Comparison of ENCODE assay signal across 1 mouse cellular context in the genomic region with DNA sequence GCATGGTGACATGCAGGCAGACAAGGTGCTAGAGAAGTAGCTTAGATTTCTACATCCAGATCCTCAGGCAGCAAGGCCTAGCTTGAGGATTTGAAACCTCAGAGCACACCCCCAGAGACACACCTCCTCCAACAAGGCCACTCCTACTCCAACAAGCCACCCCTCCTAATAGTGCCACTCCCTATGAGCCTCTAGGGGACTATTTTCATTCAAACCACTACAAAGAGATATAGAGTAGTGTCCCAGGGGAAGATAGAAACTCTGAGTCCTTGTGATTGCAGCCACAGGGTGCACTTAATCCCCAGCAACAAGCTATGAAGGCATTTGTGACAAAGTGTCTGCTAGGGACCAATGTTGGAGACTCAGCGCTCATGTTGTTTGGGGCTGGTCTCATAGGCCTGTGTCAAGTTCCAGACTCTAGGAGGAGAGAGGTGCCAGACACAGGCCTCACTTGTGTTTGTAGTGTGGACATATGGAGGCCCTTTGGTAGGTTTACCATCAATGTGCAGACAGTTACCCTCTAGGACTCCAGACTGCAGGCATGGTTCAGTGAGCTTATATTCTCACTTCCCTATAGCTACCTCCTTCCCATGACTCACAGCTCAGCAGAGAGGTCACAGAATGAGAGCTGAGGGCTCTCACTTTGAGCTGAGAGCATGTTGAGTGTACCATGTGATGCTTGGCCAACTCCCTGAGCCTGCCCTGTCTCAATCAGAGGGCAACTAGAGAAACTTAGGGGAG.
TF ChIP-seq lines count a peak whose summit lies in the region.

No protein-coding gene starts in this region.

TF ChIP-seq in CH12.LX, 34 proteins besides CTCF, POLR2A, EP300 and RAD21 (continued from another document):
- TF ChIP-seq NELFE (IDR thresholded peaks at IDR 0.05; ENCODE audit: low read depth, low read length) (peak; percentile 46; the same call in 1 of the 2 replicates), NRF1 (IDR thresholded peaks at IDR 0.05; ENCODE audit: low read depth, low read length) (no peak), BHLHE40 (IDR thresholded peaks at IDR 0.05; ENCODE audit: low read depth, low read length) (peak; percentile 66), ZNF384 (IDR thresholded peaks at IDR 0.05; ENCODE audit: low read depth, low read length) (no peak), MXI1 (IDR thresholded peaks at IDR 0.05; ENCODE audit: low read depth, low read length) (peak; percentile 58), CHD2 (IDR thresholded peaks at IDR 0.05; ENCODE audit: low read length) (peak; percentile 67), UBTF (IDR thresholded peaks at IDR 0.05; ENCODE audit: low read depth, low read length) (no peak), ZMIZ1 (IDR thresholded peaks at IDR 0.05; ENCODE audit: low read depth, low read length) (0 out of 2 replicates have a peak, but pooled peaks have one; percentile 28)
